Comparison of ENCODE assay signal across 21 mouse cellular contexts in genomic region chr7:94668836-94669396, GRCm38 (mm10).
DNase-seq lines count a peak whose midpoint lies in the region; ATAC-seq and TF ChIP-seq lines count a peak whose summit lies in the region.
"Had no signal": no experiment of that assay in that cellular context is flagged by ENCODE, and none has a peak within 500 bp of the region (broad histone marks: within the 10 kb centered on the region; RNA-seq: fewer than 3 reads in every experiment).

No protein-coding gene starts in this region.

- WGBS in forebrain, embryonic 13.5 days = 48% methylated on average over 2 of the region's 2 CpGs
- 62% methylated on average over 2 of the region's 2 CpGs for WGBS in forebrain, embryonic 12.5 days
- WGBS in embryonic facial prominence, embryonic 11.5 days = 32% methylated on average over 2 of the region's 2 CpGs
- WGBS in intestine, postnatal 0 days = 72% methylated on average over 2 of the region's 2 CpGs

- H3K27ac ChIP-seq in forebrain, embryonic 13.5 days = 0 out of 2 replicates have a peak overlapping the region, but pooled peaks have one; percentile 14
- H3K27ac ChIP-seq in forebrain, embryonic 12.5 days = no peak overlapping the region
- no peak overlapping the region for H3K27ac ChIP-seq in embryonic facial prominence, embryonic 11.5 days (replicated peaks; ENCODE audit: low read depth, low read length)
- no peak overlapping the region for H3K27ac ChIP-seq in intestine, postnatal 0 days (ENCODE audit: low read depth, low read length)
- H3K27ac ChIP-seq: gastrocnemius, adult 2 months; heart, embryonic 10.5 days; hindbrain, embryonic 14.5 days had no signal

- no peak for TF ChIP-seq CTCF in intestine, postnatal 0 days (IDR thresholded peaks at IDR 0.05; ENCODE audit: low read depth)

- H3K4me3 ChIP-seq in forebrain, embryonic 13.5 days = no peak overlapping the region
- H3K4me3 ChIP-seq in forebrain, embryonic 12.5 days (replicated peaks) = no peak overlapping the region
- no peak overlapping the region for H3K4me3 ChIP-seq in embryonic facial prominence, embryonic 11.5 days (ENCODE audit: low read depth, low read length)
- H3K4me3 ChIP-seq in intestine, postnatal 0 days (ENCODE audit: low read depth, low read length) = no peak overlapping the region
- H3K4me3 ChIP-seq: gastrocnemius, adult 2 months; heart, embryonic 10.5 days had no signal

- H3K9me3 ChIP-seq in forebrain, embryonic 13.5 days (replicated peaks) = no peaks in the 10 kb centered on the region
- H3K9me3 ChIP-seq in forebrain, embryonic 12.5 days = 0 out of 2 replicates have a peak, but pooled peaks cover under 1% of the 10 kb centered on the region
- H3K9me3 ChIP-seq in embryonic facial prominence, embryonic 11.5 days (replicated peaks; ENCODE audit: control insufficient read depth, low read length) = no peaks in the 10 kb centered on the region
- H3K9me3 ChIP-seq in intestine, postnatal 0 days (ENCODE audit: control insufficient read depth) = no peaks in the 10 kb centered on the region
- H3K9me3 ChIP-seq: heart, embryonic 10.5 days had no signal

- no peak for ATAC-seq in forebrain, embryonic 13.5 days
- no peak for ATAC-seq in forebrain, embryonic 12.5 days (ENCODE audit: low FRiP score)
- peak; percentile 84 for ATAC-seq in embryonic facial prominence, embryonic 11.5 days (replicated peaks; ENCODE audit: insufficient number of reproducible peaks, low FRiP score, low TSS enrichment, low read depth)
- no peak for ATAC-seq in intestine, postnatal 0 days
- ATAC-seq: activated CD4-positive, CD25-positive, alpha-beta regulatory T cell, adult 4 months; forebrain, postnatal 0 days; intestine, embryonic 16.5 days; Patski had no signal

- H3K4me1 ChIP-seq in forebrain, embryonic 13.5 days = 0 out of 2 replicates have a peak, but pooled peaks cover 6% of the 10 kb centered on the region
- H3K4me1 ChIP-seq in forebrain, embryonic 12.5 days = 0 out of 2 replicates have a peak, but pooled peaks cover 3% of the 10 kb centered on the region
- H3K4me1 ChIP-seq in embryonic facial prominence, embryonic 11.5 days (ENCODE audit: control insufficient read depth, insufficient read depth, low read length) = no peaks in the 10 kb centered on the region
- H3K4me1 ChIP-seq in intestine, postnatal 0 days (replicated peaks; ENCODE audit: control insufficient read depth, insufficient read depth, low read length) = no peaks in the 10 kb centered on the region
- H3K4me1 ChIP-seq: heart, embryonic 10.5 days had no signal

- H3K36me3 ChIP-seq in forebrain, embryonic 13.5 days (ENCODE audit: poor library complexity, severe bottlenecking) = no peaks in the 10 kb centered on the region
- H3K36me3 ChIP-seq in forebrain, embryonic 12.5 days (replicated peaks) = no peaks in the 10 kb centered on the region
- H3K36me3 ChIP-seq in embryonic facial prominence, embryonic 11.5 days (replicated peaks; ENCODE audit: control insufficient read depth, insufficient read depth, low read depth, low read length) = no peaks in the 10 kb centered on the region
- no peaks in the 10 kb centered on the region for H3K36me3 ChIP-seq in intestine, postnatal 0 days (ENCODE audit: control insufficient read depth, insufficient read depth)
- H3K36me3 ChIP-seq: heart, embryonic 10.5 days had no signal

- peak; percentile 83 for DNase-seq in embryonic facial prominence, embryonic 11.5 days (ENCODE audit: low spot score)
- peak; percentile 58 for DNase-seq in forelimb bud, embryonic 11.5 days (ENCODE audit: low read depth, low spot score)
- no peak for DNase-seq in gastrocnemius, postnatal 25 days
- DNase-seq: adrenal gland, postnatal 14 days; cerebellum, adult 11-12 months; cerebellum, adult 9-10 months; cerebellum, postnatal 25 days; gastrocnemius, adult 2 months; gastrocnemius, postnatal 36 days; heart, adult 18-20 months; heart, postnatal 14 days had no signal

- no peaks in the 10 kb centered on the region for H3K27me3 ChIP-seq in forebrain, embryonic 13.5 days
- H3K27me3 ChIP-seq in forebrain, embryonic 12.5 days = no peaks in the 10 kb centered on the region
- H3K27me3 ChIP-seq in embryonic facial prominence, embryonic 11.5 days (ENCODE audit: control insufficient read depth, insufficient read depth, low read length) = no peaks in the 10 kb centered on the region
- H3K27me3 ChIP-seq in intestine, postnatal 0 days (replicated peaks; ENCODE audit: control insufficient read depth, insufficient read depth, low read length) = no peaks in the 10 kb centered on the region
- H3K27me3 ChIP-seq: CH12.LX had no signal

- H3K4me2 ChIP-seq in forebrain, embryonic 13.5 days = no peak overlapping the region
- H3K4me2 ChIP-seq in forebrain, embryonic 12.5 days = no peak overlapping the region
- H3K4me2 ChIP-seq in embryonic facial prominence, embryonic 11.5 days (ENCODE audit: low read depth, low read length) = no peak overlapping the region
- H3K4me2 ChIP-seq in intestine, postnatal 0 days (replicated peaks; ENCODE audit: low read depth) = no peak overlapping the region
- H3K4me2 ChIP-seq: hindbrain, embryonic 14.5 days had no signal

- no peak overlapping the region for H3K9ac ChIP-seq in forebrain, embryonic 13.5 days
- no peak overlapping the region for H3K9ac ChIP-seq in forebrain, embryonic 12.5 days
- H3K9ac ChIP-seq in embryonic facial prominence, embryonic 11.5 days (replicated peaks; ENCODE audit: low read length) = no peak overlapping the region
- no peak overlapping the region for H3K9ac ChIP-seq in intestine, postnatal 0 days (ENCODE audit: low read depth, low read length)
- H3K9ac ChIP-seq: forebrain, postnatal 0 days; hindbrain, embryonic 14.5 days had no signal
